Mouse (Mus musculus) heart, embryonic 16.5 days (tissue): ENCODE data around the gene Adcy3. TPM values are rescaled to one million over a fixed set of nuclear protein-coding genes. Genes with fewer than 3 reads are reported as not detected.

ENCODE experiments used
- ATAC-seq: fragments of 200-750 bp; cut with Nextera tagmentation; replicated peaks from 2 replicates; pipeline ENCODE4 v1.8.0; 2017; ENCODE audit warnings: moderate number of reproducible peaks; ENCODE audit not compliant: insufficient read depth, low FRiP score; ENCODE audit errors: extremely low read depth
- H3K27ac ChIP-seq: fragments of 300-500 bp; sonication (generic); 2 replicates; pipeline ENCODE4 v1.5.1; 2014; ENCODE audit warnings: mild to moderate bottlenecking, low read length, control low read depth, moderate library complexity
- H3K27me3 ChIP-seq: fragments of 300-500 bp; sonication (generic); 2 replicates; pipeline ENCODE4 v1.6.1; 2014; ENCODE audit warnings: low read length, mixed read lengths; ENCODE audit not compliant: control insufficient read depth, insufficient read depth
- H3K36me3 ChIP-seq: fragments of 300-500 bp; sonication (generic); 2 replicates; pipeline ENCODE4 v1.6.1; 2014; ENCODE audit not compliant: control insufficient read depth, insufficient read depth
- H3K4me1 ChIP-seq: fragments of 300-500 bp; sonication (generic); 2 replicates; pipeline ENCODE4 v1.6.1; 2014; ENCODE audit warnings: low read length, mixed read lengths; ENCODE audit not compliant: control insufficient read depth, insufficient read depth
- H3K4me2 ChIP-seq: fragments of 300-500 bp; sonication (generic); 2 replicates; pipeline ENCODE4 v1.6.1; 2014; ENCODE audit warnings: low read depth, mild to moderate bottlenecking, control low read depth, low read length
- H3K4me3 ChIP-seq: fragments of 300-500 bp; sonication (generic); 2 replicates; pipeline ENCODE4 v1.5.1; 2014; ENCODE audit warnings: mild to moderate bottlenecking, control low read depth, low read length
- H3K9ac ChIP-seq: fragments of 300-500 bp; sonication (generic); 2 replicates; pipeline ENCODE4 v1.6.1; 2014; ENCODE audit warnings: low read length, control low read depth
- H3K9me3 ChIP-seq: fragments of 300-500 bp; sonication (generic); replicated peaks from 2 replicates; pipeline ENCODE4 v1.6.1; 2016; ENCODE audit warnings: low read length; ENCODE audit not compliant: control insufficient read depth
- WGBS: fragments of 180-500 bp; shearing (Covaris S2); extraction: QIAGEN DNeasy Blood & Tissue Kit; methylation state at CpG from one replicate; pipeline ENCODE4 v1.1.7; 2014; 5-methylcytosine and 5-hydroxymethylcytosine counted together
- polyA plus RNA-seq: library from polyadenylated mRNA; unstranded; fragments of >200 nt; fragmentation: Nextera tagmentation; extraction: Ambion mirVana; gene quantifications from 2 replicates; pipeline ENCODE4 v1.2.1, GENCODE M21; 2015

The Adcy3 gene
- polyA plus RNA-seq, 1 experiment from 2014 or later, result 4.4 TPM

GRCm38 (mm10) chr12:4249786-4250185, 116.9 kb downstream of the Adcy3 start:
- Histone ChIP-seq H3K27me3 (no peaks in the 10 kb centered on the region), H3K4me2 (no peak overlapping the region), H3K9me3 (no peaks in the 10 kb centered on the region), H3K4me1 (no peaks in the 10 kb centered on the region), H3K4me3 (no peak overlapping the region), H3K9ac (no peak overlapping the region), H3K36me3 (peaks cover 15% of the 10 kb centered on the region), H3K27ac (no peak overlapping the region)
- WGBS, result 82% methylated on average over 6 of the region's 6 CpGs
- no peak for ATAC-seq

GRCm38 (mm10) chr12:4252742-4253655, 120.1 kb downstream of the Adcy3 start:
- Histone ChIP-seq H3K27me3 (no peaks in the 10 kb centered on the region), H3K4me3 (no peak overlapping the region), H3K27ac (no peak overlapping the region), H3K9me3 (no peaks in the 10 kb centered on the region), H3K9ac (no peak overlapping the region), H3K4me1 (no peaks in the 10 kb centered on the region), H3K36me3 (peaks cover 10% of the 10 kb centered on the region), H3K4me2 (no peak overlapping the region)
- WGBS, result 82% methylated on average over 16 of the region's 16 CpGs
- no peak for ATAC-seq

Other genes with a start within 250 kb of the Adcy3 start
- 1.3 and 1.7 TPM in 2 replicates for gene Pomc, start 178.2 kb upstream of the Adcy3 start, polyA plus RNA-seq
- 4.6 and 5.4 TPM in 2 replicates for gene Efr3b, start 94.2 kb upstream of the Adcy3 start, polyA plus RNA-seq
- gene Dnajc27, start 50.5 kb upstream of the Adcy3 start, polyA plus RNA-seq, result 8.0 and 8.1 TPM in 2 replicates
- gene Ptrhd1, start 100.9 kb downstream of the Adcy3 start, polyA plus RNA-seq, result 5.9 and 6.5 TPM in 2 replicates
- 7.9 and 9.8 TPM in 2 replicates for gene Cenpo, start 101.2 kb downstream of the Adcy3 start, polyA plus RNA-seq